Mouse (Mus musculus) heart, adult 11 months (tissue): ENCODE measurements around the gene Dap.
A peak's percentile ranks its signal among the peaks of the same experiment; 100 is the strongest.

Source experiments
- DNase-seq: peaks from one replicate; pipeline ENCODE4 v3.0.0; 2022

The Dap gene

DNA sequence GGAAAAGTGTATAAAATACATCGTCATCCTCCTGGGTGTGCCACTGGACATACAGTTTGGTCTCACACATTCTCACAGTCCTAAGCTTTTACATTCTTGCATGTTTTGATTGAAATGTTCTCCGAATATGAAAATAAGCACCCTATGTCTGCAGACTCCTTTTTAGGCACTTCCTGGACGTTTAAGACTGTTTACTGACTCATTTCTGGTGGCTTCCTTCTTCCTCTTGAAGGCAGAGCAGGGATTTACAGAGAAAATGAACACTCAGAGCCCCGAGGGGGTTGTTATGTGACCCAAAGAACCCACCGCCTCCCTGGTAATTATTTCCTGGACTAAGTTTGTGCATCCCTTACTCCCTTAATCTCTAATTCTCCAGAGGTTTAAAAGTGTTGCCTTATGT, 13.8 kb downstream of the Dap start:
- DNase-seq: no peak

DNA sequence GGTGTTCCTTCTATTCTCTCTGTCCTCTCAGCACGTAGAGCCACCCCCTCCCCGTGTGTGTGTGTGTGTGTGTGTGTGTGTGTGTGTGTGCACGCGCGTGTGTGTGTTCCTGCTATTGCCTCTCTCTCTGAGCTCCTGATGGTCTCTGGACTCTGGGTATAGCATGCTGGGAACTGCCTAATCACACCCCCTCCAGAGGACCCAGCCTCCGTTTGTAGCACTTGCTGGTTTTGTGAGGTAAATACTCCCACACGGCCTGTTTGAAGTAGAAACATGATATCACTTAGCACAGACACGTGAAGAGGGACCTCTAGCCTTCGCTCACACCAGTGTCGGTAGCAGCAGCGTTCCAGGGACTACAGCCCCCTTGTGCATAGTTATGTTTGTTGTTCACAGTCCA, 14.5 kb downstream of the Dap start:
- no peak for DNase-seq

DNA sequence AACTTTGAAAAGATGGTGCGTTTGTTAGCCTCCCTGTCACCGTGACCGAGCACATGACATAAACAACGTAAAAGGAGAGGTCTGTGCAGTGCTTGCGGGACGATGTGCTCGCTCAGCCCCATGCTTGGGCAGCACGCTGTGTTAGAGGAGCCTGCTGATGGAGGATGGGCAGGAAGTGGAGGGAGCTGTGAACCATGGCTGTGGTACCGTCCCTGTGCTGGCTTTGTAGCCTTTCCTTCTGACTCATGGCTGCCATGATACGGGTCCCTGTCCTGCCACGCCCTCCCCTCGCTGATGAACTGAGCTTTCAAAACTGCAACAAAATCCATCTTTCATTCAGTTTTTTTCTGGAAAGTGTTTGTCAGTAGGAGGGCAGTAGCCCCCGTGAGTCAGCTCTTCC, 15.6 kb downstream of the Dap start:
- DNase-seq: no peak

DNA sequence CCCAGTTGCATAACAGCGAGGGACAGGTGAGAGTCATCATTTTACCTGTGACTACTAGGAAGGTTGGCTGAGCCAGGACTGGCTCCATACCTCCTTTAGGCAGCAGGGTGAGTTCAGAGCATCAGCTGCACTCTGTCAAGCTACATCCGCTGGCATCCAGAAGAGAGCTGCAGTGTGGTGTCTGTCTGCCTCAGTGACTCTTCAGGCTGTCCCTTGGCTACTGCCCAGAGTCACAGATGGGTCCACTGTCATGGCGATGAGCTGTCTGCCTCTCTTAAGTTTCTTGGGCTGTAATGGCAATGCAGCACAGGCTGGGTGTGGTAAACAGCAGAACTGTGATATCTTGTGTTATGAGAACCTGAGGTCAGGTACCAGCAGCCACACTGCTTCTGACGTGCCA, 16.1 kb downstream of the Dap start:
- no peak for DNase-seq

DNA sequence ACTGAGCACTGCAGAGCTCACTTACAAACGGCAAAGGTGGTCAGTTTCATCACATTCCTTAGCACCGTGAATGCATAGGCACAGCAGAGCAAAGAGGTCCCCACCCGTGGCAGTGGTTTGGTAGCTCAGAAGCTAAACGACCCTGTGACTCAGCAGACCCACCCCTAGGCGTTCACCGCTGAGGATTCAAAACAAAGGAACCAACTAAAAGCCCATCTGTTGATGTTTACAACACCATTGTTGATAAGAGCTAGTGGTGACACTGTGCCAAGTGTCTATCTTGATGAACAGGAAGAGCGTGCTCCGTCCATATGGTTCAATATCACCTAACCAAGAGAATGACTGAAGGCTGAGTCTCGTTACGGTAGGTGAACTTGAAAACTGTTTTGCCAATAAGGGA, 19.1 kb downstream of the Dap start:
- DNase-seq: no peak

DNA sequence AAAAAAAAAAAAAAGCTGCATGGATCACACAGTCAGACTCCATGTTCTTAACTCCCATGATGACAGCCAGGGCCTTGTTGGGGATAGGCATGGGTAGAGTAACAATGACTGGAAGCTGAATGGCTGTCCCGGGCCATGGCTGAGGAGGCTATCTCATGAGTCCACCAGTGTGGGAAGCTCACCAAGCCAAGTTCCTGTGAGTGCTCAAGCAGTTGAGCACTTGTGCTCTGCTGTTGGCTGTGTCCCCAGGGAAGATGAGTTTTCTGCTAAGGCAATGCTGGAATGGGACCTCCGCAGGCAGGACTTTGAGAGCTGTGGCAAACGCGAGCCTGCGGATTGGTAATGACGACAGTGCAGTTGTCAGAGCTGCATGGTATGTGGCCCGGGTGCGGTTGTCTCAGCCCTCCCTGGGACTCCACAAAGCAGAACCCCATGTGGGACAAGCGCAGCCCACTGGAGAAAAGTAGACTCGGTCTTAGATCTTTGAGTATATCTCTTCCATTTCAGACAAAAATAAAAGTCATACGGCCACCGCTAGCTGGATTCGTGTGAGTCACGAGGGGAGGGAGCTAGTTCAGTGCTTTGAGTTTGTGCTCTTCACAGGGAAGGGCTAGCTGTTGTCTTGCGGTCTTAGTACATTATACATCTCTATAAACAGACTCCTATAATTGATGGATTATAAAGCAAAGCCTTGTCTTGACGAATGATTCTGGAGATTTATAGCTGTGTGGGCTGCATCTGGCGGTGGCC, 20.8 kb downstream of the Dap start:
- peak; percentile 96 for DNase-seq

DNA sequence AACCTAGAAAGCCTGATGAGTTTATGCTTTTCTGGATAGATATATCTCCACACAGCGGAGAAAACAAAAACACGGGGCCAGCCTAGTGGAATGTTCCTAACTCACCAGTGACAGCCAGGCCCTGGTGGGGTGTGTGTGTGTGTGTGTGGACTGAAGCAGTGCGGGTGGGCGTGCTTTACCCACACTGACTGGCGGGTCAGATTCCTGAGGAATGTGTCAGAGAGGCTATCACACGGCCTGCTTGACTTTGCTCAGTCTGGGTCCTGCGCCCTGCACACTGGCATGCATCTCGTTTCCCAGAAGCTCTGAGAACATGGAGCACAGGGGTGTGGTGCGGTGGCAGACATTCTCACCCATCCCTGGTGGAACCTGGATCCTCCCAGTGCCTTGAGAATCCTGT, 21.8 kb downstream of the Dap start:
- DNase-seq: peak; percentile 88

DNA sequence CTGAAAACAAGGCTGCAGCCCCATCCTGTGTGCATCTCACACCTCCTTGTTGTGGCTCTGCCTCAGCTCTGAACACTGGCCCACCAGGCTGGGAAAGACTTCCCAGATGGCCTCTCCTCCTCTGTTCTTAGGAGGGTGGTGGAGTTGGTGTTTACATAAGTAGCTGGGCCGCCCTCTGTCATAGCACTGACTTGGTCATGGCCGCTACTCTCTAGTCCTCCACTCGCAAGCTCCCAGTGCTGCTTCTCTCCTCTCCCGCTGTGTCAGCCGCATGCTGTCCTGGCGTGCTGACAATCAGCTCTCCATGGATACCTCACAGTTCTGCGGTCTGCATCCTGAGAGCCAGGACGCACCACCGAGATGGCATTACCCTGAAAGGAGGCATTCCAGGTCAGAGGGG, 22.9 kb downstream of the Dap start:
- no peak for DNase-seq

DNA sequence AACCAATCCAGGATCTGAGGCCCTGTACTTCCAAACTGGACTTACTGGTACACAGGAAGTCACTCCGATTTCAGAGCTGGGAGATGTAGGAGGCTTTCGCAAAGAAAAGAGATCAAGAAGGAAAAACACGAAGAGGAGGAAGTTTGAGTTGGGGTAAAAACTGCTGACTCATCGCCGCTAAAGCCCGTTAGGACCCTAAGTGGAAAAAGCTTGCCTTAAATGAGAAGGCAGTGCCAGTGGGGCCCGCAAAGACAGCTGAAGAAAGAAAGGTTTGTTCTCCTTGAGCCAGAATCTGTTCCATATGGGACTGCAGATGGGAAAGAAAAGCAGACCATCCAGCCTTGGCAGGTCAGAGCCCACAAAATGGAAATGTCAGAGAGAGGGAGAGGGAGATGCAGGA, 24.8 kb downstream of the Dap start:
- DNase-seq: no peak

DNA sequence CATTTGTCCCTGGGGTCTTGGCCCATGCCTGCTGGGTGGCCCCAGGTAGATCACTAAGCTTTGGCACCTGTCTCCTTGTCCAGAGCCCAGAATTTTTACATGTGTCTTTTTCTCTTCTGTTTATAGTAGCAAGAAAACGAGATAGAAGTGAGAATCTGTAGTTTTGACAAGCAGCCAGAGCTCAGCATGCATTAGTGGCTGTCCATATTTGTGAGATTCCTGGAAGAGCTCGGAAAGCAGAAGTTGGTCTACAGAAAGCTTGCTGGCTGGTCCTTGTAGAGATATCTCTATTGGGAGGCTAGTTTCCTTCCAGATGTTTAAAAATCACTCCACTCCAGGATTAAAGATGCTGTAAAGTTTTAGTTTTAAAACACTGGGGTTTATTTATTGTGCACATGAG, 25.9 kb downstream of the Dap start:
- DNase-seq: no peak

DNA sequence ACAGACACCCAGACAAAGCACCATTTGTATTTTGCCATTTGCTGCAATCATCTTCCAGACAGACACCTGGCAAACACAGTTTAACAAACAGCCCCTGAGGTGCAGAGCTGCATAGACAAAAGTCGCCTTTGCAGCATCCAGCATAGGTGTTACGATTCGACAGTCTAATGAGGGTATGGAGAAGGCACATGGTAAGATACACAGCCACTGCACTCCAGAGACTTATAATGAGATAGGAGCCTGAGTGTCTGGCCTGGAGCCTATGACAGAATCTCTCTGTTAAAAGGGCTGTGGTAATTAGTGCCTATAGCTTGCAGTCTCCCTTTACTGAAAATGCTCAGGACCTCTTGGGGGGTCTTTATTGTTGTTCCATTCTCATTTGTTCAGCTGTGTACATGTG, 26.6 kb downstream of the Dap start:
- no peak for DNase-seq

DNA sequence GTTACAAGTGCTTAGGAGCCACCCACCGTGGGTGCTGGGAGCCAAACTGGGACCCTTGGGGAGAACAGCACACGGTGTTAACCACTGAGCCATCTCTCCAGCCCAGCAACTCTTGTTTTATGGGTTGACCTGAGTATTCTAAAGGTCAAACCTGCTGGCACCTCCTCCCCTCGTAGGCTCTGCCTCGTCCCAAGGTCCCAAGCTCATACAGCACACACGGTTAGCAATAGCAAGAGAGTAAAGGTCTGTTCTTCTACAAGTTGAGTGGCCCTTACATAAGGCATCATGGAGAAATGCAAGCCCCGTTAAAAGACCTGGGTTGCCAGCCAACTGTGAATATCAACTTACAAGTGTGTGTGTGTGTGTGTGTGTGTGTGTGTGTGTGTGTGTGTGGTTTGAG, 27.1 kb downstream of the Dap start:
- no peak for DNase-seq

DNA sequence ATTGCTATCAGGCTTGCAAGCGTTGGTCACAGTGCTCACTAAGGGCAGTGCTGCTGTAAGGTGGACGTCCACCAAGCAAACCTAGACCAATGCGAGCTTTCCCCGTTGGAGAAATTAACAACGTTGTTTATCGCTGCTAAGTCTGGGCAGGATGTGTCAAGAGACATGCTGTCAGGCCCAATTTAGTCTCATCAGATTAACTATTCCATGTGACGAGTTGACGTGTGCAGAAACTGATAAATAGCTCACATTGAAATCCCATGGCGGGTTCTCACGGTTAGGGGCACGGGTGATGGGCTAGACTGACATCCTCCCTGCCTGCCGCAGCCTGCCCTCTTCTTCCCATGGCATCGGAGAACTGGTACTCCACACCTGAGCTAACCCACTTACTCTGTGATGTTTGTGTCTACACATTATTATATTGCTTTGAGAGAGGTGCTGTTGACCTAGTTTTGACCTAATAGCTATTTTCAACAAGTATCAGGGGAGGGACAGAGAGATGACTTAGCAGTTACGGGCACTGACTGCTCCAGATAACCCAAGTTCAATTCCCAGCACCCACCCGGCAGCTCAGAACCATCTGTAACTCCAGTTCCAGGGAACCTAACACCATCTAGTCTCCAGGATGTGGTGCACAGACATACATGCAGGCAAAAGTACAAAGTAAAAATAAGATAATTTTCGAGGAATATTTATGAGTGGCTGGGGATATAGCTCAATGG, 28.6 kb downstream of the Dap start:
- no peak for DNase-seq

DNA sequence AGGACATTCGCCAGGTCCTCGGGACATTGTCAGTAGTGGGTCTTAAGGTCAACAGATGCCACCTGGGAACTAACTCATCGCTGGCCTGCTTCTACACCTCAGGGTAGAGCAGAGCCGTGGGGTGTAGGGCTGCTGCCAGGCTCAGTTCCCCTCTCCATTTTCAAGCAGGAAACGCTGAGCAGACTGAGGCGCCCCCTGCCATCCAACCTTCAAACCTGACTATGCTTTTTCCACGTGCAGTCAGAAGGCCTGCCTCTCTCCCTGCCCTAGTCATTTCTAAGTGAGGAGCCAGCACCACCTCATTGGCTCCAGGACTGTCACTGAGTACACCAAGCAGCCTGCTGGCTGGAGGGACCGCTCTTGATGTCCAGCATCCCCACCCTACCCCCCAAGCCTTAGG, 29.3 kb downstream of the Dap start:
- DNase-seq: no peak

DNA sequence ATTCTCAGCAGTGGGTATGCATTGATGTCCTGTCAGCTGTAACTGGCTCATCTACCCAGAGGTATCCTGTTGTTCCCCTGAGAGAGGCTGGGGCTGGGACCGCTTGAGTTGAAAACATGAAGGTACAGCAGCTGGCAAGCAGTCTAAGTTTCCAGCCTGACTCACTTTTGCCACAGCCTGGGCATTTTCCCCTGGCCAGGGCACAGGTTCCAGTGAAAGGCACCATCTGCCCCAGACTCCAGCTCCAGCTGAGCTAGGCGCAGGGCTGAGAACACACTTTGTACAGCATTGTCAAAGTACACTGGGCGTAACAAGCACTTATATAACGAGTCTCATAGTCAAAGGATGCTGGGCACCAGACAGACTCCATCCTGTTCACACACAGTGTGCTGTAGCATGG, 29.8 kb downstream of the Dap start:
- no peak for DNase-seq

DNA sequence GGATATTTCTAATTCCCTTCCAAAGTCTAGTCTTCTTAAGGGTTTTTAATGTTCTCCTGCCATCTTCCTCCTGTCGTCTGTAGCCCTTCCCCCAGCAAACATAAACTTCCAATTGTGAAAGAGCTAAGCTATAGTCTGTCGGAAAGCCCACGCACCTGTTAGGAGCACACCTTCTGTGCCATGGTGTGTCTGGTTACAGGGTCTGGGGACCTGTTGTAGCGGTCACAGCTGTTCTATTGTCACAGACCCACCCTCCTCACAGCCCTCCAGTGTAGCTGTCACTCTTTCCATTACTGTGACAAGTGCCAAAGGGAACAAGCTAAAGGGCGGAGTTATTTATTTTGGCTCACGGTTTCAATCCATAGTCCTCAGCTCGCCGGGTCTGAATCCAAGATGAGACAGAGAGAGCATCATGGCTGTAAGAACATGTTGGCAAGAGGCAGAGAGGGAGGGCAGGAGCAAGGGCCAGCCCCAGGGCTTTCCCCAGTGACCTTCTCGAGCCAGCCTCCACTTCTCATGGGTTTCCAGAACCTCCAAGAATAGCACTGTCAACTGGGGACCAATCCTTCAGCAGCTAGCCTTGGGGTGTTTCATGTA, 30.9 kb downstream of the Dap start:
- no peak for DNase-seq

DNA sequence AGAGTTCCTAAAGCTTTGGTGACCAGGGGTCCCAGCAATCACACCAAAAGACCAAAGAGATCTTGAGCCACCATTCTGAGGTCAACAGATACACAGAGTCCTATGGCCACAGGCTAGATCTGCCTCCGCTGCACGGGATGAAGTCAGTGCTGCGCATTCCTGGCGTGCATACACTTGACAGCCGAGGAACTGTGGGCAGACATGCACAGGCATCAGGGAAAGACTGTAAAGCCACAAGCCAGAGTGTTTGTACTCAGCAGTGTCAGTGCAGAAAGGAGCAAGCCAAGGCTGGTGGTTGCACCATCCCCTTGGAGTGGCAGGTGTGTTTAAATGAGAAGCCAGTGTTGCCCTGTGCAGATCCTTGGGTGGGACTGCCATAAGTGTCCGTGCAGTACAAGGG, 31.6 kb downstream of the Dap start:
- no peak for DNase-seq

DNA sequence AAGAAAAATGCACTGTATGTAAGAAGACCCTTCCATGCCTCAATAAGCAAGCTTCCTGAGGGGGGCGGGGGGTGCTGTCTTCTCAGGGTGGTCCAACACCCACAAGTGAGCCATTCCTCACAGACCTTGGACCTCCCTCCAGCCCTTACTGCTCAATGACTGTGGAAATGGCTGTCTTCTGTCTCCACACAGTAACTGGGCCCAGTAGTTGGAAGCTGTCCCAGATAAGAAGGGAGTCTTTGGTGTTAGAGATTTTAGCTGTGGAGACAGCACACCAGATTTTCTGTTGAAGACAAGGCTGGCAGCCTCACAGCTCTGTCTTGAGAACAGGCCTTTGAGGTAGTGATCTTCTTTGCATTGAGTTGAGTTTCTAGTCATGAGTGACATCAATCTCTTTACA, 33.2 kb downstream of the Dap start:
- no peak for DNase-seq

DNA sequence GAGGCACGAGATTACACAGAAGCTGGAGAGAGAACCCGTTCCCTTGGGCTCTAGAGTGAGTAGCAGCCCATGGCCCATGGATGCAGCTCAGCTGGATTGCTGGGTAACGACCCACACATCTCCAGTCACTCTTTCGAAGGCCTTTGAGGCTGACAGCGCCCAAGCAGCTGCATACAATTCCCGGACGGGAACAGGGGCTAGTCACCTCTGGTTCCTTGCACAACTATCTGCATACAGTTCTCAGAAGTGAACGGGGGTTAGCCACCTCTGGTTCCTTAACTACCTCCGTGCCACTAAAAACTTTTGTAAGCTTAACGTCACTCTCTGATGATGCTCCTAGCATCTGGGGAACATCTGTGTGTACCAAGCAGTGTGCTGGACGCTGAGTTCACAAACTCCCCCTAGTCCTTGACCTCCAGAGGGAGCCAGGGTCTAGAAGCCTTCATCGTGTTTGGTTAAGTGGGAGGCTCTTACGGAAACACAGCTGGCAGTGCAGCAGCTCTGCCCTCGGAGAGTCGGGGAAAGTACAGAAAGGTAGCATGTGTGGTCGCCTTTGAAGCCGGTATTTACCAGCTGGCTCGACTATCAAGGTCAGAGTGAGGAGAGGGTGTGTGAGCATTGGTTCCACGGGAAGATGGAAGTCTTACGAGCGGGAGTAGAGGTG, 34.0 kb downstream of the Dap start:
- DNase-seq: no peak

DNA sequence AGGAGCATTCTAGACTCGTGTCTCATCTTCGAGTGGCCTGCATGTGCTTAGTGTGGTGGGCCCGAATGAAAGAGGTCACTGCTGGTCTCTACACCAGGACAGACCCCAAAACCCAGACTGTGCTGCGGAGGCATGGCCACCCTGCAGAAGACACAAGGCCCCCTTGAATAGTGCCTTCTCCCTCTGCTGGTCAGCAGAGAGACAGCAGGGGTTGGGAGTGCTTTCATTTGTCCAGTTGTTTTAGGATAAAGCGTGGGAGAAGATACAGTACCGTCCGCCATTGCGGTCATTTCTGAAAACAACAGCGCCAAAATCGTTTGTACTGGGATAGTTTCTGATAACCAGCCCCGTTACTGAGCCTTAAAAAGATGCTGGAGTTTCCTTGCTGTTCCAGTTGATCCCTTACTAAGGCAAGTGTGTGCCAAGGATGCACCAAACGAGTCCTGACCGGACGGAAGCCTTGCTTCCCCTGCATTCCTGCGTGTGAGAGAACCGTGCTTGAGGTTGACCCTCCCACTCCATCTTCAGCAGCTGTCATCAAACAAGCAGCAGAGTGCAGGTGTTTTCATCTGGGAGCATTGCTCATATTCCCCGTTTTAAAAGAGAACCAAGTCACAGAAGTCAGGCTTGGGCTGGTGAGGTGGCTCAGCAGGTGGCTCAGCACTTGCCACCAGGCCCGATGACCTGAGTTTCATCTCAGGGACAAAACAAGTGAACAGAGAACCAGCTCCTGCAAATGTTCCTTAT, 34.8 kb downstream of the Dap start:
- no peak for DNase-seq

DNA sequence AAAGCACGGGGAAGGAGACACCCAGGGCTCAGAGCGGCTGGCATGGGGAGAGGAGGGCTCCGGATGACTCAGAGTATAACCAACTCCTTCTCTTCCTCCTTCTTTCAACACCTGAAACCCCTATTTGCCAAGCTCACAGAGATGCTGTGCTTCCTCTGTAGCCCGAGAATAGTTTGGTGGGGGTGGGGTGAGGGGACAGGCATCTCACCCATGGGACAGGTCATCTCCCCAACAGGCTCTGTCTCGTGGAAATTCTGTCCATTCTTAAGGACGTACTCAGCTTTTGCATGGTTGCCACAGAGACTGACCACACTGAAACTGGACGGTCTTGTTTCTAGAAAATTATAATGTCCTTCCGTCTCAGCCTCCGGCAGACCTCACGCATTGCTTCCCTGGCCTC, 37.0 kb downstream of the Dap start:
- DNase-seq: no peak

DNA sequence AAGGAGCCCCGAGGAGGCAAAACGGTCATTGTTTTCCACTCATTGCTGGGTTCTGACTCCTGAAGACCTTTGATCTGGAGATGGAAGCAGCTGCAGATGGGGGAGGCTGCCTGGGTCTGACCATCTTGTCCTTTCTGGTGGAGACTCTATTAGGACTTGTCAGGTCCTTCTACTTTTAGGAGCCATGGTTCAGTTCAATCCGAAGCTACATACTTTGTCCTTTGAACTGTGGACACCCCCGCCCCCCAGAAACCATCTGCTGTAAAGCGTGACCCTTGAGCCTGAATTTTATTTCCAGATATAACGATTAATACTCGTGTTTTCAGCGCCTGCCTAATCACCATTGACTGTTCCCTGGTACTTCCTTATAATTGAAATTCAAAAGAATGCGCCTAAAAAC, 38.2 kb downstream of the Dap start:
- no peak for DNase-seq

DNA sequence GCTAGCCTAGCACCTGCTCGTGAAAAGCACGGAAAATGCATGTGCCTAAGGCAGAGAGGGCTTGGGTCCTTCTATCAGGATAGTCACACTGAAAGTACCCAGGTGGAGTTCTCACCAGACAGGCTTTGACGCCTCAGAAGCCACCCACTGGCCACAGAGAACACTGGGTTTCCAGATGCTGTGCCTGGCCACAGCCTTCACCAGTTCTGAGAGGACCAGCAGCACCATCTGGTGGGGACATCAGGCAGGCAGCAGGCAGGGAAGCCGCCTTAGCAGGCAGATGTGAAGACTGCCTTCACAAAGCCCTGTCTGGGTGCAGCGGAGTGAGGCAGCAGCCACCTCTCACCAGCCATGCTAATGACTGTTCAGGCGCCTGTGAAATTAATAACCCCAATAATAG, 40.7 kb downstream of the Dap start:
- peak; percentile 95 for DNase-seq
